In the genomic region with DNA sequence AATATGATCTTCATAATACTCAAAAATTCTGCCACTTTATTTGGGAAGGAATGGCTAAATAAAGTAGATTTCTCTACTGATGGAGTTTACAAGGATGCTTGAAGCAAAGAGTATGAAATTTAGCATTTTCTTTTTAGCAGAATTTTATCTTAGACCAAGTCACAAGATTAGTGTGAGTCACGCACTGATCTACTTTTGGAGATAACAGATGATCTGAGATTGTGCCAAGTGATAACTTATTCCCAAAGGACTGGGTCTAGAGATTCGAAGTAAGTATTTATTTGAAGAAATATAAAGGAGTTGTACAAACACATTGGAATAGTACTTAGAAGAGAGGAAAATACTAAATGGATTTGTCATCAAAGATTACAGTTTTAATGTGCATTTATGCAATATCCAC, we compare ENCODE assay signal across 28 mouse cellular contexts.
DNase-seq lines count a peak whose midpoint lies in the region; ATAC-seq and TF ChIP-seq lines count a peak whose summit lies in the region.
"Had no signal": no experiment of that assay in that cellular context is flagged by ENCODE, and none has a peak within 500 bp of the region (broad histone marks: within the 10 kb centered on the region; RNA-seq: fewer than 3 reads in every experiment).

No protein-coding gene starts in this region.

- DNase-seq in frontal cortex, postnatal 10 days (ENCODE audit: low spot score in 2 of 2): no peak
- DNase-seq in layer of hippocampus, adult 9-11 months: peak; percentile 6
- DNase-seq in layer of hippocampus, postnatal 14 days (ENCODE audit: low spot score in 2 of 2): no peak
- no peak for DNase-seq in left cerebral cortex, adult 2 months (ENCODE audit: extremely low spot score in 1 of 2, low spot score in 2 of 2)
- no peak for DNase-seq in left cerebral cortex, adult 18-20 months (ENCODE audit: low spot score in 2 of 2)
- DNase-seq in brain, adult 2 months (ENCODE audit: low read depth, low spot score): peak; percentile 69
- no peak for DNase-seq in kidney, adult 9 months
- DNase-seq: adrenal gland, adult 8-10 months; adrenal gland, postnatal 14 days; adrenal gland, postnatal 36 days; B cell, adult 2 months; cerebellum, adult 11 months; cerebellum, adult 18-20 months; cerebellum, adult 8-10 months; cerebellum, adult 9-11 months; cerebellum, postnatal 14 days; cerebellum, postnatal 36 days; embryo, embryonic 11 days had no signal

- intact Hi-C loops in left cerebral cortex, adult 2 months (cut with DNase I): no loop called here

- no peak overlapping the region for H3K4me3 ChIP-seq in left cerebral cortex, adult 2 months
- H3K4me3 ChIP-seq: embryonic facial prominence, embryonic 13.5 days; embryonic facial prominence, embryonic 15.5 days; erythroblast, embryonic 14.5 days; forebrain, embryonic 10.5 days; forebrain, embryonic 12.5 days had no signal

- no peak for TF ChIP-seq CTCF in left cerebral cortex, adult 2 months (IDR thresholded peaks at IDR 0.05)

- peak overlapping the region; percentile 66 for H3K27ac ChIP-seq in left cerebral cortex, adult 2 months
- H3K27ac ChIP-seq: embryonic facial prominence, embryonic 13.5 days; embryonic facial prominence, embryonic 15.5 days; forebrain, embryonic 10.5 days; forebrain, embryonic 12.5 days had no signal

- ATAC-seq in frontal cortex, adult (ENCODE audit: low TSS enrichment): peak; percentile 80
- ATAC-seq: activated CD4-positive, CD25-positive, alpha-beta regulatory T cell, adult 4 months; CD4-positive, CD25-positive, alpha-beta regulatory T cell, adult 4 months; forebrain, embryonic 14.5 days; Patski had no signal

Comparison
In these comparisons a context has a peak if more than half of its experiments do, and no peak if none do; other contexts are left out.
1. DNase-seq: peak in layer of hippocampus, adult 9-11 months (single experiment) and brain, adult 2 months (single experiment); none in frontal cortex, postnatal 10 days (0 of 2), layer of hippocampus, postnatal 14 days (0 of 2), left cerebral cortex, adult 2 months (0 of 2), left cerebral cortex, adult 18-20 months (0 of 2) and kidney, adult 9 months (single experiment).